Mouse (Mus musculus): ENCODE results near the gene Fgf6. TPM values are rescaled to one million over a fixed set of nuclear protein-coding genes. Genes with fewer than 3 reads are reported as not detected.

The Fgf6 gene
- polyA plus RNA-seq, 1 experiment from 2014 or later, result 0.08 TPM

GRCm38 (mm10) chr6:127059975-127060374, 44.6 kb downstream of the Fgf6 start:
- no peak for DNase-seq (ENCODE audit: low spot score)
- Histone ChIP-seq H3K4me3 (ENCODE audit: low read depth, low read length) (no peak overlapping the region), H3K4me1 (replicated peaks; ENCODE audit: control insufficient read depth, insufficient read depth, low read length) (no peaks in the 10 kb centered on the region), H3K9ac (ENCODE audit: low read depth, low read length) (no peak overlapping the region), H3K27ac (ENCODE audit: low read depth, low read length) (no peak overlapping the region), H3K9me3 (ENCODE audit: control insufficient read depth, low read length) (no peaks in the 10 kb centered on the region), H3K4me2 (no peak overlapping the region), H3K27me3 (replicated peaks; ENCODE audit: control insufficient read depth, insufficient read depth, low read length) (no peaks in the 10 kb centered on the region), H3K36me3 (ENCODE audit: control insufficient read depth, insufficient read depth, low read length) (no peaks in the 10 kb centered on the region)
- ATAC-seq (replicated peaks; ENCODE audit: low FRiP score), result no peak
- WGBS, result 84% methylated on average over 4 of the region's 4 CpGs

- Histone ChIP-seq H3K27me3 (replicated peaks; ENCODE audit: control insufficient read depth, insufficient read depth, low read length) (no peaks in the 10 kb centered on the region), H3K4me2 (no peak overlapping the region), H3K9ac (ENCODE audit: low read depth, low read length) (no peak overlapping the region), H3K4me3 (ENCODE audit: low read depth, low read length) (no peak overlapping the region), H3K4me1 (replicated peaks; ENCODE audit: control insufficient read depth, insufficient read depth, low read length) (no peaks in the 10 kb centered on the region), H3K36me3 (ENCODE audit: control insufficient read depth, insufficient read depth, low read length) (no peaks in the 10 kb centered on the region), H3K27ac (ENCODE audit: low read depth, low read length) (no peak overlapping the region), H3K9me3 (ENCODE audit: control insufficient read depth, low read length) (no peaks in the 10 kb centered on the region)
- DNase-seq (ENCODE audit: low spot score) (no peak), ATAC-seq (replicated peaks; ENCODE audit: low FRiP score) (no peak)
- WGBS, result 73% methylated on average over 3 of the region's 3 CpGs
These were observed 48.5 kb downstream of the Fgf6 start for GRCm38 (mm10) chr6:127063915-127064314.

GRCm38 (mm10) chr6:127064815-127065214, 49.4 kb downstream of the Fgf6 start:
- Histone ChIP-seq H3K4me3 (ENCODE audit: low read depth, low read length) (no peak overlapping the region), H3K36me3 (ENCODE audit: control insufficient read depth, insufficient read depth, low read length) (no peaks in the 10 kb centered on the region), H3K27me3 (replicated peaks; ENCODE audit: control insufficient read depth, insufficient read depth, low read length) (no peaks in the 10 kb centered on the region), H3K4me1 (replicated peaks; ENCODE audit: control insufficient read depth, insufficient read depth, low read length) (no peaks in the 10 kb centered on the region), H3K27ac (ENCODE audit: low read depth, low read length) (no peak overlapping the region), H3K4me2 (peak overlapping the region; percentile 55), H3K9me3 (ENCODE audit: control insufficient read depth, low read length) (no peaks in the 10 kb centered on the region), H3K9ac (ENCODE audit: low read depth, low read length) (no peak overlapping the region)
- no peak; the same call in 1 of the 2 replicates for ATAC-seq (replicated peaks; ENCODE audit: low FRiP score)
- WGBS, result 2% methylated on average over 14 of the region's 14 CpGs
- peak; percentile 48 for DNase-seq (ENCODE audit: low spot score)

- no peak within 1 kb of the TSS for H3K9ac ChIP-seq (ENCODE audit: low read depth, low read length)
- no peak within 1 kb of the TSS for H3K4me2 ChIP-seq
- 0 out of 2 replicates have a peak, but pooled peaks have one; percentile 41 for ATAC-seq (replicated peaks; ENCODE audit: low FRiP score)
- no peaks in the 10 kb centered on the region for H3K4me1 ChIP-seq (replicated peaks; ENCODE audit: control insufficient read depth, insufficient read depth, low read length)
- H3K4me3 ChIP-seq (ENCODE audit: low read depth, low read length), result no peak within 1 kb of the TSS
- no peaks in the 10 kb centered on the region for H3K36me3 ChIP-seq (ENCODE audit: control insufficient read depth, insufficient read depth, low read length)
- no peaks in the 10 kb centered on the region; the same call in 1 of the 2 replicates for H3K27me3 ChIP-seq (replicated peaks; ENCODE audit: control insufficient read depth, insufficient read depth, low read length)
- no peak for DNase-seq (ENCODE audit: low spot score)
- no peak within 1 kb of the TSS for H3K27ac ChIP-seq (ENCODE audit: low read depth, low read length)
- H3K9me3 ChIP-seq (ENCODE audit: control insufficient read depth, low read length), result no peaks in the 10 kb centered on the region
- WGBS, result 16% methylated on average over 5 of the region's 5 CpGs
These were observed 57.4 kb downstream of the Fgf6 start, which contains the start of gene Fgf23 for GRCm38 (mm10) chr6:127072817-127073216. TSS of gene Fgf23 (plus strand) at chr6:127072902.

Other genes with a start within 250 kb of the Fgf6 start
- gene Ndufa9, start 166.4 kb upstream of the Fgf6 start, polyA plus RNA-seq (2014; fragmentation: Nextera tagmentation; extraction: Ambion mirVana), result 228 and 234 TPM in 2 replicates
- gene Akap3, start 162.5 kb upstream of the Fgf6 start, polyA plus RNA-seq (2014; fragmentation: Nextera tagmentation; extraction: Ambion mirVana), result not detected in 2 replicates
- not detected in 2 replicates for gene Dyrk4, start 93.7 kb upstream of the Fgf6 start, polyA plus RNA-seq (2014; fragmentation: Nextera tagmentation; extraction: Ambion mirVana)
- 85.7 and 95.3 TPM in 2 replicates for gene Rad51ap1, start 76.0 kb upstream of the Fgf6 start, polyA plus RNA-seq (2014; fragmentation: Nextera tagmentation; extraction: Ambion mirVana)
- 20.9 and 27.1 TPM in 2 replicates for gene D6Wsu163e, start 75.6 kb upstream of the Fgf6 start, polyA plus RNA-seq (2014; fragmentation: Nextera tagmentation; extraction: Ambion mirVana)
- gene Fgf23, start 57.3 kb downstream of the Fgf6 start, polyA plus RNA-seq (2014; fragmentation: Nextera tagmentation; extraction: Ambion mirVana), result 0.13 and 0.30 TPM in 2 replicates
- 2.2 and 2.5 TPM in 2 replicates for gene Tigar, start 94.0 kb downstream of the Fgf6 start, polyA plus RNA-seq (2014; fragmentation: Nextera tagmentation; extraction: Ambion mirVana)
- gene Ccnd2, start 136.6 kb downstream of the Fgf6 start, polyA plus RNA-seq (2014; fragmentation: Nextera tagmentation; extraction: Ambion mirVana), result 273 and 275 TPM in 2 replicates

Data from liver, embryonic 11.5 days (tissue).